Mouse (Mus musculus) frontal cortex, adult 2 months (tissue): ENCODE results near the gene Slc6a6. TPM values are rescaled to one million over a fixed set of nuclear protein-coding genes. Genes with fewer than 3 reads are reported as not detected.

Experiments used
- DNase-seq, 2 experiments: peaks; one replicate each; pipeline ENCODE4 v3.0.0; 2022; ENCODE audit warnings: low spot score in 1 of 2; ENCODE audit errors: extremely low spot score in 1 of 2
- polyA plus RNA-seq: library from polyadenylated mRNA; depleted of rRNA; stranded (reverse); fragments of >200 nt; gene quantifications from 2 replicates; pipeline ENCODE4 v1.2.3, GENCODE M21; 2012

The Slc6a6 gene
- polyA plus RNA-seq, 1 experiment, result 123 TPM

- DNase-seq, result peak; percentile 60 to 76
These were observed 35.3 kb downstream of the Slc6a6 start for GRCm38 (mm10) chr6:91719042-91719747.

GRCm38 (mm10) chr6:91719865-91720533, 36.1 kb downstream of the Slc6a6 start:
- DNase-seq, result peak in 1 of 2 experiments; percentile 82

GRCm38 (mm10) chr6:91720588-91721214, 36.8 kb downstream of the Slc6a6 start:
- no peak for DNase-seq

- no peak for DNase-seq
These were observed 37.4 kb downstream of the Slc6a6 start for GRCm38 (mm10) chr6:91721215-91721701.

GRCm38 (mm10) chr6:91727361-91727760, 43.5 kb downstream of the Slc6a6 start:
- no peak for DNase-seq

- no peak for DNase-seq
These were observed 45.2 kb downstream of the Slc6a6 start for GRCm38 (mm10) chr6:91728939-91729619.

GRCm38 (mm10) chr6:91729677-91730127, 45.8 kb downstream of the Slc6a6 start:
- peak in 1 of 2 experiments; percentile 65 for DNase-seq

GRCm38 (mm10) chr6:91732138-91732537, 48.3 kb downstream of the Slc6a6 start:
- peak in 1 of 2 experiments; percentile 51 for DNase-seq

GRCm38 (mm10) chr6:91736471-91736870, 52.6 kb downstream of the Slc6a6 start:
- DNase-seq, result peak in 1 of 2 experiments; percentile 35

GRCm38 (mm10) chr6:91737451-91737850, 53.6 kb downstream of the Slc6a6 start:
- DNase-seq, result no peak

- DNase-seq, result no peak
These were observed 54.2 kb downstream of the Slc6a6 start for GRCm38 (mm10) chr6:91738058-91738457.

GRCm38 (mm10) chr6:91741046-91741445, 57.2 kb downstream of the Slc6a6 start:
- peak in 1 of 2 experiments; percentile 68 for DNase-seq

- DNase-seq, result no peak
These were observed 58.6 kb downstream of the Slc6a6 start for GRCm38 (mm10) chr6:91742466-91742865.

- no peak for DNase-seq
These were observed 59.1 kb downstream of the Slc6a6 start for GRCm38 (mm10) chr6:91742995-91743394.

GRCm38 (mm10) chr6:91743886-91744285, 60.0 kb downstream of the Slc6a6 start:
- DNase-seq, result no peak

GRCm38 (mm10) chr6:91745246-91745645, 61.4 kb downstream of the Slc6a6 start:
- DNase-seq, result no peak

- no peak for DNase-seq
These were observed 62.2 kb downstream of the Slc6a6 start for GRCm38 (mm10) chr6:91745947-91746582.

GRCm38 (mm10) chr6:91746776-91747175, 62.9 kb downstream of the Slc6a6 start:
- DNase-seq, result no peak

GRCm38 (mm10) chr6:91750976-91751375, 67.1 kb downstream of the Slc6a6 start:
- peak in 1 of 2 experiments; percentile 58 for DNase-seq

- no peak for DNase-seq
These were observed 69.0 kb downstream of the Slc6a6 start for GRCm38 (mm10) chr6:91752884-91753283.
